Mouse (Mus musculus): ENCODE measurements around the gene Pip5k1b. TPM values are rescaled to one million over a fixed set of nuclear protein-coding genes. Genes with fewer than 3 reads are reported as not detected.

Gene Pip5k1b
- total RNA-seq, 1 experiment: 2.1 TPM

DNA sequence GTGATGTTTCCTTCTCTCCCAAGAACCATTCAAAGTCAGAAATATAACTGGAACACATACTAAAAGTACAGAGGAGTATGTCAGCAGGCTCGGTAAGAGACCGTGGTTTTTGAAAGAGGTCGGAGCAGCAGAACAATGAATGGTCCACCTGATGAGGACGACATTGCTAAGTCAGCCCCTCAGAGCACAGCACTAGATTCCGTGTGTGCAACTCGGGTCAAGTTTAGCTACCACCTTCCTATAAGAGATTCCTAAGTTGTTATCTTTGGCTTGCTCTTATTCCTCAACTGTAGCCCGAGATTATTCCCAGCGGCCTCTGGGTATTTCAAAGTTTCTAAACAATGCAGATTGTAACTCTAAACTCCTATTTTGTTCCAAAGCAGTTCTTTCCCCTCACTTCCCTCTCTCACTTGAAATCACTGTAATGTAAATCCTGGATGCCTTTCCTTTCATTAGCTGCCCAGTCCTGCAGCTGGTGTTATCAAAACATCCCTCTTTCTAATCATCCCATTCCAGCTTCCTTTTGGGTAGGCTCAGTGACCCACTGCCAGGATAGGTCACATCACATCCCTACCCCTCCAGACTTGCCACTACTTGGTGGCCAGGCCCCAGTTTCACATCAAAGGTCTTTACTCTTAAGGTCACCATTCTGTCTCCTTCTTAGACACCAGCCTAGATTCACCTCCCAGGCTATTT is 192.9 kb downstream of the Pip5k1b start:
- DNase-seq (ENCODE audit: low read depth, low spot score): no peak
- H3K27ac ChIP-seq (ENCODE audit: insufficient read depth, low read depth, low read length, poor library complexity, severe bottlenecking): no peak overlapping the region
- H3K4me1 ChIP-seq (ENCODE audit: control insufficient read depth in 2 of 2, insufficient read depth in 2 of 2, low read length in 2 of 2, poor library complexity in 1 of 2): no peaks in the 10 kb centered on the region; a peak in 1 of 4 replicates
- H3K9ac ChIP-seq (ENCODE audit: insufficient read depth, low read depth, low read length, poor library complexity, severe bottlenecking): no peak overlapping the region
- in situ Hi-C loops (cut with MboI; ENCODE audit: low sequenced_read_pairs in 2 of 2, unreplicated experiment in 2 of 2): no loop called here
- H3K4me3 ChIP-seq (ENCODE audit: insufficient read depth in 1 of 2, low read depth in 1 of 2, low read length in 2 of 2, poor library complexity in 1 of 2, severe bottlenecking in 1 of 2): no peak overlapping the region
- no peaks in the 10 kb centered on the region for H3K9me3 ChIP-seq (ENCODE audit: control insufficient read depth, insufficient read depth, low read depth, low read length)
- H3K36me3 ChIP-seq (ENCODE audit: control insufficient read depth, insufficient read depth, low read length, poor library complexity, severe bottlenecking): no peaks in the 10 kb centered on the region
- TF ChIP-seq HCFC1 (IDR thresholded peaks at IDR 0.05; ENCODE audit: borderline replicate concordance, insufficient read depth, low read length) (no peak), MAFK (IDR thresholded peaks at IDR 0.05; ENCODE audit: insufficient read depth, low read depth, low read length) (no peak), CHD2 (IDR thresholded peaks at IDR 0.05; ENCODE audit: low read depth, low read length) (no peak), ZC3H11A (IDR thresholded peaks at IDR 0.05; ENCODE audit: borderline replicate concordance, low read depth, low read length) (no peak), ZNF384 (IDR thresholded peaks at IDR 0.05; ENCODE audit: low read depth, low read length) (no peak)

DNA sequence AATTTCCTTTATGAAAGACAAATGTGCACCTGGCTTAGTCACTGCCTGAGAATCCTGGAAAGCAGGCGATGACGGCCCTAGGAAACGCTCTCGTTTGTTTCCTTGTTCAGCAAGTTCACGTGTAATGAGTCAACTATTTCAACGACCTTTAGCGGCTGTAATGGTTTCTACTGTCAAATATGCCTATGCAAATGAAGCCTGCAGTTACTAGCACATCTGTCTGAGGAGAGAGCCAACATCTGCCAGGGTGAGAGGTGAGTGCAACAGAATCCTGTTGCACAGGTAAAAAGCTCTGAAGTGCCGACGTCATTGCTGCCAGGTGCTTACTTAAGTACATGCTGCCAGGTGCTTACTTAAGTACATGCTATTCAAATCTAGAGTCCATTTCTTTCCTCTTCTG is 196.4 kb downstream of the Pip5k1b start:
- H3K36me3 ChIP-seq (ENCODE audit: control insufficient read depth, insufficient read depth, low read length, poor library complexity, severe bottlenecking): no peaks in the 10 kb centered on the region
- no peak overlapping the region for H3K9ac ChIP-seq (ENCODE audit: insufficient read depth, low read depth, low read length, poor library complexity, severe bottlenecking)
- H3K4me1 ChIP-seq (ENCODE audit: control insufficient read depth in 2 of 2, insufficient read depth in 2 of 2, low read length in 2 of 2, poor library complexity in 1 of 2): no peaks in the 10 kb centered on the region; a peak in 1 of 4 replicates
- H3K27ac ChIP-seq (ENCODE audit: insufficient read depth, low read depth, low read length, poor library complexity, severe bottlenecking): no peak overlapping the region
- TF ChIP-seq ZNF384 (IDR thresholded peaks at IDR 0.05; ENCODE audit: low read depth, low read length) (no peak), MAFK (IDR thresholded peaks at IDR 0.05; ENCODE audit: insufficient read depth, low read depth, low read length) (no peak), HCFC1 (IDR thresholded peaks at IDR 0.05; ENCODE audit: borderline replicate concordance, insufficient read depth, low read length) (no peak), CHD2 (IDR thresholded peaks at IDR 0.05; ENCODE audit: low read depth, low read length) (no peak), ZC3H11A (IDR thresholded peaks at IDR 0.05; ENCODE audit: borderline replicate concordance, low read depth, low read length) (no peak)
- no peak overlapping the region for H3K4me3 ChIP-seq (ENCODE audit: insufficient read depth in 1 of 2, low read depth in 1 of 2, low read length in 2 of 2, poor library complexity in 1 of 2, severe bottlenecking in 1 of 2)
- no peak for DNase-seq (ENCODE audit: low read depth, low spot score)
- no peaks in the 10 kb centered on the region for H3K9me3 ChIP-seq (ENCODE audit: control insufficient read depth, insufficient read depth, low read depth, low read length)
- in situ Hi-C loops (cut with MboI; ENCODE audit: low sequenced_read_pairs in 2 of 2, unreplicated experiment in 2 of 2): no loop called here

DNA sequence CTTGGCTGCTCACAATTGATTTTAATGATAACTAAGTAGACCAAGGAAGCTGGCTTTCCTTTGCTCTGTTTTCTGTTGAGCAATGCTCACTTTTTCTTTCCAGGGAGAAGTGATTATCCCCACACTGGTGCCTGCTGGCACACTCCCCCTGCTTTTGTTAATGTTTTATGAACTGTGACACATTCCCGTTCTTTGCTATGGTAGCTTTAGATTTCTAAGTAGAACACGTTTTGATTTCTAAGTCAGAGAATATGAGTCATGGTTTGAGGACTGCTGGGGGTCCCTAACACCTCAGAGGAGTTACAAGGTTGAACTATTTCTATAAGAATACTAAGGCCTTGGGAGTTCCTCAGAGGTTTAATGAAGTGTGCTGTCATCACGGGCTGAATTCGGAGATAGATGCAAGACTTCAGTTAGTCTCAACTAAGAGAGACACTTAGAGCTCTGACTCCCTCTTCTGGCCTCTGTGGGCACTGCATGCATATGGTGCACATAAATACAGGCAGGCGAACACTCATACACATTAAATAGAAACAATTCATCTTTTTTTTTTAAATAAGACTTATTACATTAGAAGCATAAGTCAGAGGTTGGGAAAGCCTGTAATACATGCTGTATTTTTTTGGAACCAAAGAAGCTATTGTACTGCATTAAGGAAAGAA is 203.2 kb downstream of the Pip5k1b start:
- no peaks in the 10 kb centered on the region for H3K4me1 ChIP-seq (ENCODE audit: control insufficient read depth in 2 of 2, insufficient read depth in 2 of 2, low read length in 2 of 2, poor library complexity in 1 of 2)
- TF ChIP-seq CHD2 (IDR thresholded peaks at IDR 0.05; ENCODE audit: low read depth, low read length): no peak
- TF ChIP-seq ZC3H11A (IDR thresholded peaks at IDR 0.05; ENCODE audit: borderline replicate concordance, low read depth, low read length): no peak
- no peak for TF ChIP-seq MAFK (IDR thresholded peaks at IDR 0.05; ENCODE audit: insufficient read depth, low read depth, low read length)
- TF ChIP-seq ZNF384 (IDR thresholded peaks at IDR 0.05; ENCODE audit: low read depth, low read length): no peak
- no peak for TF ChIP-seq HCFC1 (IDR thresholded peaks at IDR 0.05; ENCODE audit: borderline replicate concordance, insufficient read depth, low read length)
- no peak overlapping the region for H3K9ac ChIP-seq (ENCODE audit: insufficient read depth, low read depth, low read length, poor library complexity, severe bottlenecking)
- H3K9me3 ChIP-seq (ENCODE audit: control insufficient read depth, insufficient read depth, low read depth, low read length): no peaks in the 10 kb centered on the region
- no peaks in the 10 kb centered on the region for H3K36me3 ChIP-seq (ENCODE audit: control insufficient read depth, insufficient read depth, low read length, poor library complexity, severe bottlenecking)
- H3K4me3 ChIP-seq (ENCODE audit: insufficient read depth in 1 of 2, low read depth in 1 of 2, low read length in 2 of 2, poor library complexity in 1 of 2, severe bottlenecking in 1 of 2): no peak overlapping the region
- DNase-seq (ENCODE audit: low read depth, low spot score): peak; percentile 20
- no peak overlapping the region for H3K27ac ChIP-seq (ENCODE audit: insufficient read depth, low read depth, low read length, poor library complexity, severe bottlenecking)
- in situ Hi-C loops (cut with MboI; ENCODE audit: low sequenced_read_pairs in 2 of 2, unreplicated experiment in 2 of 2): no loop called here

DNA sequence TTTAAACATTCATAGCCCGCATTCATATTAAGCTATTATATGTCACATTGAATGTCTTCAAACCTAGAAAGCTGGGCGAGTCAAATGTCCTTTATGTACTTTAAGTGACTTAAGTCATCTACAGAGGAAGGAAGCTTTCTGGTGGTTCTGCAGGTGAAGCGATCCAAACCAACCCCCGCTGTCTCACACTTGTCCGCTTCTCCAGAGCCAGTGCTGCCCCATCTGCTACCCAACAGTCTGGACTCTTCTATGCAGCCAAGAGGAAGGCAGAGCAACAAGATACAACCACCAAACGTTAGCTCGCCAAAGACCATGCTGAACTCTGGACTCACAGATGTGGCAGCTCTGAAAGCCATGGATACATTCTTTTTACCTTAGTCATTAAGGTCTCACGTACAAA is 211.2 kb downstream of the Pip5k1b start:
- in situ Hi-C loops (cut with MboI; ENCODE audit: low sequenced_read_pairs in 2 of 2, unreplicated experiment in 2 of 2): no loop called here
- Histone ChIP-seq H3K9ac (ENCODE audit: insufficient read depth, low read depth, low read length, poor library complexity, severe bottlenecking) (no peak overlapping the region), H3K27ac (ENCODE audit: insufficient read depth, low read depth, low read length, poor library complexity, severe bottlenecking) (no peak overlapping the region), H3K9me3 (ENCODE audit: control insufficient read depth, insufficient read depth, low read depth, low read length) (no peaks in the 10 kb centered on the region), H3K4me1 (ENCODE audit: control insufficient read depth in 2 of 2, insufficient read depth in 2 of 2, low read length in 2 of 2, poor library complexity in 1 of 2) (no peaks in the 10 kb centered on the region), H3K4me3 (ENCODE audit: insufficient read depth in 1 of 2, low read depth in 1 of 2, low read length in 2 of 2, poor library complexity in 1 of 2, severe bottlenecking in 1 of 2) (no peak overlapping the region), H3K36me3 (ENCODE audit: control insufficient read depth, insufficient read depth, low read length, poor library complexity, severe bottlenecking) (no peaks in the 10 kb centered on the region)
- TF ChIP-seq CHD2 (IDR thresholded peaks at IDR 0.05; ENCODE audit: low read depth, low read length): no peak
- no peak for TF ChIP-seq ZC3H11A (IDR thresholded peaks at IDR 0.05; ENCODE audit: borderline replicate concordance, low read depth, low read length)
- no peak for TF ChIP-seq ZNF384 (IDR thresholded peaks at IDR 0.05; ENCODE audit: low read depth, low read length)
- no peak for TF ChIP-seq MAFK (IDR thresholded peaks at IDR 0.05; ENCODE audit: insufficient read depth, low read depth, low read length)
- TF ChIP-seq HCFC1 (IDR thresholded peaks at IDR 0.05; ENCODE audit: borderline replicate concordance, insufficient read depth, low read length): no peak
- no peak for DNase-seq (ENCODE audit: low read depth, low spot score)
